Mouse (Mus musculus) heart, postnatal 0 days (tissue): ENCODE results near the gene Slc39a11.
A peak's percentile ranks its signal among the peaks of the same experiment; 100 is the strongest.

Experiments used
- CTCF ChIP-seq: IDR thresholded peaks from 2 replicates; pipeline ENCODE4 v1.5.1; 2016; ENCODE audit warnings: antibody characterized with exemption, control low read depth, low read depth
- EP300 ChIP-seq: IDR thresholded peaks from 2 replicates; pipeline ENCODE4 v1.6.1; 2016; ENCODE audit warnings: antibody characterized with exemption, low read depth

DNA sequence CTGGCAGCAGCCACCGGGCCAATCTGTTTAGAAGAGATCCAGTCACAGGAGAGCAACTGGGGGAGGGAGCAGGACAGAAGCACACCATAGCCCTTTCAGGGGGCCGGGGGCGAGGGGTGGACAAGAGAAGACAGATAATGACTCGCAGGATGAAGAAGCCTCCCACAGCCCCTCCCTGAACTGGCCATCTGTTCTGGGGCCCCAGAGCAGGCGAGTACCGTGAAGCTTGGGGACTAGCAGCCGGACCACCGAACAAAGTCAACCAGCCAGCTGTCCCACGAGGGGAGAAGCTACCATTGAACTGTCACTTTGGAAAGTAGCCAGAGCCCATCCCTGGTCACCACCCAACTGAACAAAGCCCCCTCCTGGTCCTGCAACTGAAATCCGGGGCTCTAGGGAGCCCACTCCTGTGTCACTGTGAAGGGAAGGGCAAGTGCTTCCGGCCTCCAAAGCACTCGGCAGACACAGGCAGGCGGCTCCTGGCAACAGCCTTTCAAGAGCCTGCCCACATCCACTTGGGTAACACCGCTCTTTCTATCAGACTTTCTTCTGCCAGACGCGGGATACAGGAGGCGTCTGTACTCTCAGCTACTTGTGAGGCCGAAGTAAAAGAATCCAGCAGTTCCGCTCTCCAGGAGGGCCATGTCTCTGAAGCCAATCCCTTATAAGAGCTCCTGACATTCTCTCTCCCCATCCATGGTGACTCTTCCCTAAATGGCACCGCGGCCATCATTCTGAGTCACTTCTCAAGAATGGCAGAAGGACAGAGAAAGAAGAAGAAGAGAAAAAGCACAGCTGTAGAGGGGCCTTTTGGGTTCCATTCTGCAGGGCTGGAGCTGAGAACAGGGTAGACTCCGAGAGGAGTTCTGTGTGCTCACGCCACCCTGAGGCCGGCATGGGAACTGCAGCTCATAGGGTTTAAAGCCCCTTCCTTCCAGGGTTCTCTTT is 37.9 kb downstream of the Slc39a11 start:
- TF ChIP-seq CTCF, result peak; percentile 63
- TF ChIP-seq EP300, result no peak
